Mouse (Mus musculus) c-Kit-positive CD71-positive TER-119-negative erythroid progenitor cells, embryonic 14.5 days (primary cell): ENCODE results near the gene U90926.
"Not testable (repeated sequence)": the region's sequence is repeated elsewhere in the genome, so short reads cannot be mapped to it uniquely, and the experiment has no call there.

Experiments used
- DNase-seq: peaks from one replicate; pipeline ENCODE4 v3.0.0-alpha.2; 2013; ENCODE audit warnings: low read depth

U90926 gene

DNA sequence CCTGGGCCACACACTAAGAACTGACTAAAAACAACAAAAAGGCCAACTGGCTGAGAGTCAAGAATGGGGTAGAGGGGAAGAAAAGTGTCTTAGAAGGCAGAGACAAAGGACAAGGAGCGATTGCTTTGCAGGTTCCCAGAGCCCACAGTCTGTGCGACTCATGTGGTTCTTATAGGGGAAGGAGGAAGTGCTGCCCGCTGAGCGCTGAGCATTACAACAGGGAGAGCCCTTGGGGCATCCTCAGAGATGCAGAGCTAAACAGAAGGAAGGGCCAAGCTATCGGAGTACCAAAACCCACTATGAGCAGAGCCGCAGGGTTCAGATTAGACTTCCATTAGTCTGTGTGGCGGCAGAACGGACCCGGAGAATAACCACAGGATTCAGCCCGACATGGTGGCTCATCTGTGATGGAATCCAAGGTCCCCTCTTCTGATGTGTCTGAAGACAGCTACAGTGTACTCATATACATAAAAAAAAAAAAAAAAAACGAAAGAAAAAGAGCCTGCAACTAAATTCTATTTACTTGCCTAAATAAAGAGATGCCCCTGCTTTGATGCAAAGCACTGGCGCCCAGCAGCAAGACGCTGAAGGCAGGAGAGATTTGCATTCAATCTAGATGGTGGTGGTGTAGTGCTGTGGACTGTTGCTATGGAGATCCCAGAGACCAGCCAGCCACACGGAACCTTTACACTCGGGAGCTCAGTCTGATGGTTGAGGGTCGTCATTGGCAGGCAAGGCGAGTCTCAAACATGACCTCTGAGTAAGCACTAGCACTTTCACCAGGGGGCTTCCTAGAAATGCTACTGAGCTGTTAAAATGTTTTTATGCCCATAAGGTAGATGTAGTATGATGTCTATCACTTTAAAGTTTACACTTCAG is 3.9 kb upstream of the U90926 start:
- DNase-seq = no peak

DNA sequence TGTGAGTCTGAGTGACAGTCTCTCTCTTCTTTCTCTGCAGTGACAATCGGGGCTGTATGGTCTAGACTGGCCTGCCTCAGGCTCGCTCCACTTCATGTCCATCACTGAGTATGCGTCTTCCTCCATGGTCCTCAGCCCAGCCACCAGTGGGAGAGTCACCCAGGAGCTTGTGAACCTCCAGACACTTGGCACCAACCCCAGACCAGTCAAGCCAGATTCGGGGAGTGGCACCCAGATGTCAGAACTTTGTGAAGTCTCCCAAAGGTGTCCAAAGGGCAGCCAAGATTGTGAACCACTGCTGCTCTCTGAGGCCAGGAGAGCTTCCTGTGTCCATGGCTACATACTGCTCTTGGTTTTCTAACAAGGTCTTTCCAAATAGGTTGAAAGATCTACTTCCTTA is 3.0 kb downstream of the U90926 start:
- DNase-seq = no peak

DNA sequence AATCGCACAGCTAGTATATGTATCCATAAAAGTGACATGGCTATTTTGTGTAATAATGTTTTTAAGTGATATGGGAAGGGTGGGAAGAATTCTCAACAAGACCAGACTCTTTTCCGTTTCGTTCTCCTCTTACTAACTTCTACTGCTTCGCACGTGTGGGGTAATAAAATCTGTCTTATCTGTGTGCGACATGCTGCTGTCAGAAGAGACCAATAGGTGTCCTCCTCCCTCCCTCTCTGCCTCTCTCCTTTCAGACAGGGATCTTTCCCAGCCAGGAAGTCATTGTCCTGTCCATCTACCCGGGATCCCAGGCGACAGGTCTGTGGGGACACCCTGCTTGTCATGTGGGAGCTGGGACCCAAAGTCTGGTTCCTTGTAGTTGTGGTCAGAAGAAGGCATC is 5.0 kb downstream of the U90926 start:
- no peak for DNase-seq

DNA sequence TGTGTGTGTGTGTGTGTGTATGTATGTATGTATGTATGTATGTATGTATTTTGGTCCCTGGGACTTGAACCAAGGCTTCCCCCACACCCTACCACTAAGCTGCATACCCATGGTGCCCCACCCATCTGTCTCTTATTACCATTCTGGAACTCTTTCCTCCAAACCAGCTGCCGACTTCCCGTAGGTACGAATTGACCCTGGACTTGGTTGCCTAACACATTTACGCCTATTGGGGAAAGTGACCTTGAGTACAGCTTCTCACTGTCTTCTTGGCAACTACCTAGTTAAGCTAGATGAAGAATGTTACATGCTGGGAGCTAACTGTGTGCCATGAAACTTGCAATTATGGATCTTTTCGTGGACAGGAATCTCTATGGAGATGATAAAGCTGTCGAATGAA is 9.1 kb downstream of the U90926 start:
- DNase-seq = no peak

DNA sequence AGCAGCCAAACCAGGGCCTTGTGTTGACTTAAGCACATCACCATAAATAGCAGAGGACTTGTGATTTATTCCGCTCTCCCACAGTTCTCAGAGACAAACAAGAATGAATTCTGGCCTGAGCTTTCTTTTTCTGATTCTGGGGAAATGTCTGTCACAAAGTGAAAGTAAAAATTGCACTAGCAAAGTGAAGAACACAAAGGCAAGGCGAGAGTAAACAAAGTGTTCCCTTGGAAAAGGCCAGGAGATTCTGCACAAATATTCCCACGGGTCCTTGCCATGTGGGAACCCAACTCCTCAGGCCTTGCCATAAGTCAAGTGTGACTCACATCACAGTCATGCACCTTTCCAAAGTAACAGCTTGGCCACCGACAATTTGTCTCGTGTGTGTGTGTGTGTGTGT is 9.5 kb downstream of the U90926 start:
- DNase-seq = no peak

DNA sequence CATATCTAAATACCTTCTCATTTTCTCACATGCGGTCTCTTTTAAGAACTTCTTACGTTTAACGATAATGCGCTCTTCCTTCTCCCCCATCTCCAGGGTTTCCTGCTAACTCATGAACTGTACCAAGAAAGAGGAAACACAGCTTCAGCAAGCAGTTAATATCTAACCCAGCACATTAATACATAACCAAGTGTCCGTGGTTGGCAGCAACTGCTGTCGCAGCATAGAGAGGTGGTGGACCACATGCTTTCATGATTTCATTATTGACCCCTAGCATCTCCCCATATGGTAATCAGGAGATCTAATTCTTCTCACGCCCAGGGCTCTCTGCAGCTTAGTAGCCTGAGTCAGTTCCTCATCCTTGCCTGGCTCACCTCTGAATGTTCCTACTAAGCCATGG is 10.0 kb downstream of the U90926 start:
- no peak for DNase-seq

DNA sequence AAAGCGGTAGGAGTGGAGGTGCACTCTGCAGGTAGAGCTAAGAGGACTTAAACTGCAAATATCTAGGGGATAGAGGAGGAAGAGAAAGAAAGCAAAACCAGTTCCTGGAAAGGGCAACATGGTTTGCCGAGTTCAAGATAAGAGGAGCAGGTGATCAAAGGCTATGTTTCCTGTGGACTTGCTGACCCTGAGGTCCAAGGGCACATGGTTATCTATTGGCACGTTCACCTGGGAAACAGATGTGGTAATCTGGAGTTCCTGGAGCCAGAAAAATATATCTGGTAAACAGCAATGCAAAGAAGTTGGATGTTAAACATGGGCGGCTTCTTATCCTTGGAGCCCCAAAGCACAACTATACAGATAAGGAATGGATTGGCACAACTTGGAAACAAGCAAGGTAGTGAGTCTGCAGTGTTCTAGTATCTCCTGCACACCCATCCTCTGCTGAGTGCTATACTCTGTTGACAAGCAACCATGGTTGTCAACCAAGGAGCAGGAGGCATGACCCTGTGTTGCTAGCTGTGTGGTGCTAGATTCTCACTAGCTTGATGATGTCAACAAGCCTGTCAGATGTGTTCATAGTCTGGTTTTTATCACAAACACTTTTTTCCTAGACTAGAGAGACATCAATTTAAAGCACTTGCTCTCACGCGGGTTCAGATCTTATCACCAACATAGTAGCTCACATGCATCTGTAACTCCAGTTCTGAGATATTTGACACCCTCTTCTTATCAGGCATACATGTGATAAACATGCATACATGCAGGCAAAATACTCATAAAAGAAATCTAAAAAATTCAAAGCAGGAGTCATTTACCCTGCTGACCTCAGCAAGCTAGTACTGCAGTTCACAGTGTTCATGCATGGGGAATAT is 10.8 kb downstream of the U90926 start:
- DNase-seq = peak; percentile 32

DNA sequence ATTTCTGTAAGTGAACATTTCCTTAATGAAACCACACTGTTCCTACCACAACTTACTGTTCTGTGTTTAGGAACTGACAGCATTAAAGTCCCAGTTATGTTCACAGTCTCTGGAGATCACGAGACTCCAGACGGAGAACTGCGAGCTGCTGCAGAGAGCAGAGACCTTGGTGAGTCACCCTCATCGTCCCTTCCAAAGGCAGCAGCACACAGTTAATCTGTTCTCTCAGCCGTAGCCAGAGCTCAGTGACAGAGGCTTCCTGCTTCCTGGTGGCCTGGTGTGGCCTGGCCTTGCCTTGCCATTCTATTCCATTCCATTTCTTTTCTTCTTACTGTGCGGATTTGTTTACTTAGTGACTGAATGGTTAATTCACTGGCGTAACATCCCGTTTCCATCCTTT is 16.9 kb downstream of the U90926 start:
- no peak for DNase-seq

DNA sequence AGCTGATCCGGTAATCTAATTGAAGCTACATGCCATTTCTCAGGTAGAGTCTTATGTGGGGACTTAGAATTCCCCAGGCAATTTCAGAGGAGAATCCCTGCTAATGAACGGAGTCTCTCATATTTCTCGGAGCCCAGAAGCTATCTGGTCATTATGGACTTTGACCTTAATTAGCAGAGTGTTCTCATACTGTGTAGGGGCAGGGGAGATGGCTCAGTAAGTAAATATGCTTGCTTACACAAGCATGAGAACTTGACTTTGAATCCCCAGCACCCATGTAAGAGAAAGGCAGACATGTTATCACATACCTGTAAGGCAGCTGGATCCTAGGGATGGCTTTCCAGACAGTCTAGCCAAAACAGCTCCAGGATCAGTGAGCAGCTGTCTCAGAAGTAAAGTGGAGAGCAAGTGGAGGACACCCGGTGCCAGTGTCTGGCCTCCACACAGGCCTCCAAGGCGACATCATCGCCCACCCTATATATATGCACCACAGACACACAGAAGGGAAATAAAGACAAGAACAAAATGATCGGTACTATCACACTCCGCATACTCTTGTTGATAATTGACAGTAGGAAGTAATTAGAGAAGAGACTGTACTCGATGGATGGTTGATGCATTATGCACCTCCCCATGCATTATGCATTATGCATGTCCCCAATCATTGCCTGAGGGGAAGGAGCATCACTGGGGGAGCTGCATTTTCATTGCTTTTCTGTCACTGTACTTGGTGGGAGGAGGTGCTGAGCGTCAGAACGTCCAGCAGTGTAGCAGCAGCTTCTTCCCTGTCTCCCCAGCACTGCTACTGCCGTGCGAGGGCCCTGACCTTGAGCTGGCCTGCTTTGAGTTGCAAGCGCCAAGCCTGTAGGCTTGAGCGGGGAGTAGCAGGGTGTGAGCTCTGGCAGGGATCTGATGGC is 18.1 kb downstream of the U90926 start:
- DNase-seq = no peak

DNA sequence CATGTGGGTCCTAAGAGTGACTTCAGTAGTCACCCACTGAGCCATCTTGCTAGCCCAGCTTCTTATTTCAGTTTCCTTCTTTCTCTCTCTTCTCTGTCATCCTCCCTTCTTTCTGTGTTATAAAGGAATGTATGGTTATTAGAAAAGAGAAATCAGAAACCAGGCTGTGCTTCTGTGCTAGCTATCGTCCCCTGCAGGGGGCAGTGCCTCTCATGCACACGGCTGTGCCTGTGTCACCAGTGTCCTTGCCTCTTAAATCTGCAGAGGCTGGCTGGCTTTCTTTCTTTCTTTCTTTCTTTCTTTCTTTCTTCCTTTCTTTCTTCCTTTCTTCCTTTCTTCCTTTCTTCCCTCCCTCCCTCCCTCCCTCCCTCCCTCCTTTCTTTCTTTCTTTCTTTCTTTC is 19.5 kb downstream of the U90926 start:
- DNase-seq = not testable (repeated sequence)

DNA sequence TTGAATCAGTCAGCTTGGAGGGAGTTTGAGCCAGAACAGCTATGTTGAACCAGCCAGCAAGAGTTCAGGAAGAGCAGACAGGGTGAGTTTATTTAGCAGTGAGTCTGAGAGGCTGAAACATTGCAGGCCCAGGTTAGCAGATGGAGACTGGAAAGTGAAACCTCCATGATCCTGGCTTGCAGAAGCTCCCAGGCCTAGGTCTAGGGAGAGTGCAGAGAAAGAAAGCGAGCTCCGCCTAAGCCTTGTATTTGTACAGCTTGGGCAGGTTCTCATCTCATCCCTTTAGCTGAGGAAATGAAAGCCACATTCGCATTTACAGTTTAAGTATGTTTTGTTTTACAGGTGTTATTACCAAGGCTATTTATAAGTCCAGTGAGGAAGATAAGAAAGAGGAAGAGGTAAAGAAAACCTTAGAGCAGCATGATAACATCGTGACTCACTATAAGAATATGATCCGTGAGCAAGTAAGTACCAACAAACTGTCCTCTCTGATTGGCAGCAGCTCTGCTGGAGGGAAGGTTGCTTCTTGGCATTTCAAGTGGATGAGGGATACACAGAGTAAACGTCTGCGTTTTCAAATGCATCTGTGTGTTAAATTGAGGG is 26.2 kb downstream of the U90926 start:
- no peak for DNase-seq

DNA sequence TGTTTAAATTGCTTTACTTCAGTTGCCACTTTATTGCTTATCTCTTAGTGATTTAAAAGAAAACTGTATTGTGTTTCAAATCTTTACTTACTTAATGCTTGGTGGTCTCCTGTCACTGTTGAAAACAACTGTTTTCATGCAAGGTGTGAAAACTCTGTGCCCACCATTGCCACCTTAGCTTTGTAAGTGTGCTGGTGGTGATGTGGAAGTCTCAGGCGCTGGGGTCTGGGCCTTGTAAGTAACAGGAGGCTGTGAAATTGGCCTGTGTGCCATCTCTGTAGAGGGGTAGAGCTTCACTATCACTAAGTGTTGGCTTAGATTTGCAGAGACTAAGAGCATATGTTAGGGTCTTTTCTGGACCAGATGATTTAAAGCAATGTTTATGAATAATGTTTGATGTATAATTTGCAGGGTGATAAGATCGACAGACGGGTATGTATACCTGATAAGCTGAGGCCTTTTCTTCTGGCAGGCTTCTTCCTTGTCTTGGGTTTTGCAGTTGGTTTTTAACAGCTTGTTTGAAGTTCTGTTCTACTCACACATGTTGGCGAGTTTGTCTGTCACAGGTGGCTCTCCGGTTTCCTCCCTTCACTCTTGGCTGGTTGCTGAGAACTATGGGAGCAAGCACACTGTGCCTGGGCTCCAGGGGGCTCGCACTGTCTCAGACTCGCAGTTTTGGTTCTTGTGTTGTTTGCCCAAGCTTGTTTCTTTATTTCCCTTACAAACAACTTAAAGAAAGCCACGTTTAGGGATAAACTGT is 32.0 kb downstream of the U90926 start:
- DNase-seq = no peak

DNA sequence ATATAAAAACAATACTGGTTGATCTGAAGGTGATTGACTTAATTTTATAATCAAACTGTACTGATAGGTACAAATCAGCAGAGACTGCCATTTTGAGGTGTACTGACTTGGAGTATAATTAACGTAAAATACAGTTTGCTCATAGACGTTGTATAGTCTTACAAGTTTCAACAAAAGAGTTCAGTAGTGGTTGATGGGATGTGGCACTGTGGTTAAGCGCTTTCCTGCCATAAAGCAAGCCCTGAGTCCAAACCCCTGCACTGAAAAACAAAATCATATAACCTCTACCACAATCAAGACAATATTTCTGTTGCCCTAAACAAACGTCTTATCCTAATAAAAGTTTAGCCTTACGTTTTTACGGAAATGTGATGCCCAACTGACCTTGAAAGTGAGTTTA is 49.2 kb downstream of the U90926 start:
- no peak for DNase-seq
